Mouse (Mus musculus) spleen, adult 2 months (tissue): ENCODE measurements around the gene Med12l. TPM values are rescaled to one million over a fixed set of nuclear protein-coding genes. Genes with fewer than 3 reads are reported as not detected.
A peak's percentile ranks its signal among the peaks of the same experiment; 100 is the strongest.

Experiments used
- DNase-seq, 2 experiments: peaks; one replicate each; pipeline versions ENCODE4 v3.0.0 to v3.0.0-alpha.2; 2012 to 2021; ENCODE audit warnings: low spot score in 2 of 2, low read depth in 1 of 2
- H3K27ac ChIP-seq: fragments of 200-500 bp; 2 replicates; pipeline ENCODE4 v1.5.1; 2012; ENCODE audit warnings: low read length, inconsistent platforms; ENCODE audit not compliant: insufficient read depth
- H3K27me3 ChIP-seq: fragments of 200-500 bp; 2 replicates; pipeline ENCODE4 v1.6.1; 2012; ENCODE audit warnings: mild to moderate bottlenecking, moderate library complexity, low read length, inconsistent platforms; ENCODE audit not compliant: control insufficient read depth, insufficient read depth
- H3K36me3 ChIP-seq: fragments of 200-500 bp; 2 replicates; pipeline ENCODE4 v1.6.1; 2012; ENCODE audit warnings: mild to moderate bottlenecking, low read length, inconsistent platforms; ENCODE audit not compliant: control insufficient read depth, insufficient read depth
- H3K4me1 ChIP-seq: fragments of 200-500 bp; 2 replicates; pipeline ENCODE4 v1.6.1; 2011; ENCODE audit warnings: inconsistent platforms; ENCODE audit not compliant: control insufficient read depth, insufficient read depth, insufficient read length
- H3K4me3 ChIP-seq: fragments of 200-500 bp; 2 replicates; pipeline ENCODE4 v1.5.1; 2011; ENCODE audit warnings: mild to moderate bottlenecking, inconsistent platforms; ENCODE audit not compliant: insufficient read depth, insufficient read length; ENCODE audit errors: extremely low read depth
- CTCF ChIP-seq: fragments of 200-500 bp; IDR thresholded peaks from 2 replicates; pipeline ENCODE4 v1.5.1; 2011; ENCODE audit warnings: mild to moderate bottlenecking, inconsistent platforms; ENCODE audit not compliant: insufficient read depth, insufficient read length, insufficient replicate concordance; ENCODE audit errors: extremely low read depth
- POLR2A ChIP-seq: fragments of 200-500 bp; IDR thresholded peaks from 2 replicates; pipeline ENCODE4 v1.6.1; 2011; ENCODE audit warnings: low read depth, low read length, inconsistent platforms
- WGBS: fragments of 180-500 bp; shearing (Covaris S2); methylation state at CpG from one replicate; pipeline ENCODE4 v1.1.7; 2018; 5-methylcytosine and 5-hydroxymethylcytosine counted together
- polyA plus RNA-seq: library from polyadenylated mRNA; depleted of rRNA; stranded (reverse); fragments of >200 nt; gene quantifications from 2 replicates; pipeline ENCODE4 v1.2.3, GENCODE M21; 2012; rRNA removed

The Med12l gene
- polyA plus RNA-seq = 2.0 and 2.5 TPM in 2 replicates

DNA sequence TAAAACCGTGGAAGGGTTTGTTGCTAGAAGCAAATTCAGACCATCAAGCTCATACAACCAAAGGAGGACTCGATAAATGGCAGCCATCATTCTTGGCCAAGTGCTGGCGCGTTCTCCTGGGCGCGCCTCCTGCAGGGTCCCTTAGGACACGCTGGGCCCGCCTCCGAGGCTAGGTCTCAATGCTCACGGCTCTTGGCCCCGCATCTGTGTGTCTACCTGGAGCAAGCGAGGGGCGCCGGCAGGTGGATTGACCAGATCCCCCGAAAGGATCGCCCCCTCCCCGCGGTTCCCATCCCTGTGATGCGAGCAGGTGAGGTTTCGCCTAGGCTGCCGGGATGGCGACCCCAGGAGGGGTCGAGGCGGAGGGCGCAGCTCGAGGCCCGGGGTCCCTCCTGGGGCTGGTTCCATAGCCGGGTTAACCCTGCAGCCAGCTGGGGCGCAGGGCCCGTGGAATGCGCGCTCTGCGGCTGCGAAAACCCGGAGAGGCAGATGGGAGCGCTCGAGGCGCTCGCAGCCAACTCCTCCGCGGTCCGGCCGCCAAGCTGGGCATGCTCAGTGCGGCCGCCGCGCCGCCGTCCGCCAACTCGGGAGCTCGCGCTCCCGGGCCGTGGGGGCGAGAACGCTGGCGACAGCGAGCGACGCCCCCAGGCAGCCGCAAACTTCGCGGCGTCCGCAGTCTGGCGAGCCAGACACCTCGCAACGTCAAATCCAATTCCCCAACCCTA is at the start of gene Med12l:
Med12l (plus strand) TSS at position 555 of the 725 bp plus-strand sequence.
- H3K4me3 ChIP-seq = peak within 1 kb of the TSS; percentile 51
- H3K4me1 ChIP-seq = peaks cover 17% of the 10 kb centered on the region; the same call in 1 of the 2 replicates
- H3K27me3 ChIP-seq = peaks cover 32% of the 10 kb centered on the region
- no peaks in the 10 kb centered on the region for H3K36me3 ChIP-seq
- TF ChIP-seq CTCF (no peak), POLR2A (no peak)
- no peak within 1 kb of the TSS for H3K27ac ChIP-seq
- 2% methylated on average over 69 of the region's 69 CpGs for WGBS
- no peak for DNase-seq

DNA sequence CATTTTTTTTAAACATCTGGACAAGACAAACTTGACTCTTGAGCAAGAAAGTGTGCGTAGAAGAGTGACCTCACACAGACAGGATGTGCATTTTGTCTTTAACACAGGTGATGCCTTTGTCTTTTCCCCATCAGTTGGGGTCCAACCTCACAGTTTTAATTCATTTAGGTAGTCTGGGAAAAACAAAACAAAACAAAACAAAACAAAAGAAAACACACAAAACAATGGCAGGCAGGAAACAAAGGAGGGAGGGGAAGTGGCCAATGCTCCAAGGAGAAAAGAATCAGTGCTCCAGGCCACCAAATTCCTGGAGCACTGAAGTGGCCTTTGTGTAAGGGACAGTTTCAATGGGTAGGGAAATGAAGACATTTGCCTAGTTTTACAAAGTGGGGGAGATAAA is 44.5 kb upstream of the Med12l start:
- H3K4me1 ChIP-seq = no peaks in the 10 kb centered on the region
- no peaks in the 10 kb centered on the region for H3K36me3 ChIP-seq
- no peak overlapping the region for H3K27ac ChIP-seq
- no peak for DNase-seq
- no peak for TF ChIP-seq POLR2A
- no peak for TF ChIP-seq CTCF
- WGBS = 88% methylated on average over 1 of the region's 1 CpGs
- H3K27me3 ChIP-seq = no peaks in the 10 kb centered on the region
- no peak overlapping the region for H3K4me3 ChIP-seq

DNA sequence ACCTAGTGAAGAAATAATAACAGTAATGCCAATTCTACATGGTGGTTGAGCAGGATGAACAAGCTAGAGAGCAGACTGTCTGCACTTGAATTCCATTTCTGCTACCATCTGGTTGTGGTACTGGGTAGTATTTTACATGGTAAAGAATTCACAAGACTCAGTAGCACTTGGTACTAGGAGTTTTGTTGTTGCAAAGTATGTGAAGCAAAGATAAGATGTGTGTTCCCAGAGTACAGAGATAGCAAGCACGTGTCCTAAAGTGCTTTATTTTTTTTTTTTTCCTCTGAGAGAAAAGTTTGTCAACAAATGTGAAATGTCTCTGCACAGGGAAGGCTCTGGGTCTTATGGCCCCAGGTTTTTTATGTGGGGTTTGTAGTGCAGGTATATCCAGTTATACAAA is 28.2 kb upstream of the Med12l start:
- no peak overlapping the region for H3K4me3 ChIP-seq
- H3K27ac ChIP-seq = no peak overlapping the region
- H3K27me3 ChIP-seq = no peaks in the 10 kb centered on the region
- no peak for DNase-seq
- TF ChIP-seq CTCF (no peak), POLR2A (no peak)
- H3K4me1 ChIP-seq = no peaks in the 10 kb centered on the region
- 81% methylated on average over 1 of the region's 1 CpGs for WGBS
- no peaks in the 10 kb centered on the region for H3K36me3 ChIP-seq

DNA sequence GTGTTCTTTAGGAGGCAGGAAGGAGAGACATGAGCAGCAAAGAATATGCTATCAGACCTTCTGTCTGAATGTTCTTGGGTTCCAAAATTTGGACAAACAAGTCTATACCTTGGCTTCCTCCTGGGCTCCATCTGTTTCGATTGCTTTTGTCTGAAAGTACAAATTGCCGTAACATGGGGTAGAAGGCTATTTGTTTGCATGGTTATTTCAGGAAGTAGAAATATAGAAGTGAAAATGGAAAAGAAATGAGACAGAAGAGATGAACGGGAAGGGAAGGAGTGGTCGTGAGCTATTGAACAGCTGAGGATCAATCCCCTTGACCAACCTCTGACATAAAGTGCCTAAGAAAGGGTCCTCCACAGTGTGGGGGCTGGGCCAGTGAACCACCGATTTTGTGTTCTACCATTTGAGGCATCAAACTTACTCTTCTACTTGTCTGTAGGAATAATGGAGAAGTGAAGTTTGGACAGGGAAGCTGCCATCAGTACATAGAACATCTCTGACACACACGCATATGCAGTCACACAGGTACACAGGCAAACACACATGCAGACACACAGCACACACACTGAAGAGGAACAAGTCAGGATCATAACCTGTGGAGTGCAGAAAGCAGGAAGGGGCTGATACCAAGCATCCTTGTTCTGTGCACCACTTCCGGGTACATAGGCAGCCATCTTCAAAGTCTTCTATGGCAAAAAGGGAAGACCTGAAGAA is 27.6 kb upstream of the Med12l start:
- Histone ChIP-seq H3K4me1 (peaks cover 2% of the 10 kb centered on the region; the same call in 1 of the 2 replicates), H3K4me3 (no peak overlapping the region), H3K27me3 (no peaks in the 10 kb centered on the region), H3K36me3 (no peaks in the 10 kb centered on the region), H3K27ac (no peak overlapping the region)
- 66% methylated on average over 7 of the region's 7 CpGs for WGBS
- TF ChIP-seq CTCF (no peak), POLR2A (no peak)
- no peak for DNase-seq

DNA sequence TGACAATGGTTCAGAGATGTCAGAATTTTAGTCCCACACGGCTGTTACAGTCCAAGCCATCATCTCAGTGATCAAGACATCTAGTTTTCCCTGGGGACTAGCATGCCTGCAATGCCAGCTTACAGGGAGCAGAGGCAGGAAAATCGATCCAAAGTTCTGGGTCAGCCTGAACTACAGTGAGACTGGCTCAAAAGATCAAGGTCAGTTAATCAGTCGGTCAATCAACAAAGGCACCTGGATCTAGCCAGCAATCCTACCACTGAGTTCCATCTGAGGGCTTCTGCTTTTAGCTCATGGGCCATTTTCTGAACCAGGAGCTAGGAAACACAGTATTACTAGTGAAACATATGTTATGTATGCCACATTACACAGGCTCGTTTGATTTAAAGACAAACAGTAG is 25.0 kb upstream of the Med12l start:
- H3K36me3 ChIP-seq = no peaks in the 10 kb centered on the region
- H3K27ac ChIP-seq = no peak overlapping the region
- no peaks in the 10 kb centered on the region for H3K27me3 ChIP-seq
- TF ChIP-seq CTCF (no peak), POLR2A (no peak)
- 82% methylated on average over 4 of the region's 4 CpGs for WGBS
- no peak for DNase-seq
- H3K4me1 ChIP-seq = peaks cover 3% of the 10 kb centered on the region; the same call in 1 of the 2 replicates
- no peak overlapping the region for H3K4me3 ChIP-seq

DNA sequence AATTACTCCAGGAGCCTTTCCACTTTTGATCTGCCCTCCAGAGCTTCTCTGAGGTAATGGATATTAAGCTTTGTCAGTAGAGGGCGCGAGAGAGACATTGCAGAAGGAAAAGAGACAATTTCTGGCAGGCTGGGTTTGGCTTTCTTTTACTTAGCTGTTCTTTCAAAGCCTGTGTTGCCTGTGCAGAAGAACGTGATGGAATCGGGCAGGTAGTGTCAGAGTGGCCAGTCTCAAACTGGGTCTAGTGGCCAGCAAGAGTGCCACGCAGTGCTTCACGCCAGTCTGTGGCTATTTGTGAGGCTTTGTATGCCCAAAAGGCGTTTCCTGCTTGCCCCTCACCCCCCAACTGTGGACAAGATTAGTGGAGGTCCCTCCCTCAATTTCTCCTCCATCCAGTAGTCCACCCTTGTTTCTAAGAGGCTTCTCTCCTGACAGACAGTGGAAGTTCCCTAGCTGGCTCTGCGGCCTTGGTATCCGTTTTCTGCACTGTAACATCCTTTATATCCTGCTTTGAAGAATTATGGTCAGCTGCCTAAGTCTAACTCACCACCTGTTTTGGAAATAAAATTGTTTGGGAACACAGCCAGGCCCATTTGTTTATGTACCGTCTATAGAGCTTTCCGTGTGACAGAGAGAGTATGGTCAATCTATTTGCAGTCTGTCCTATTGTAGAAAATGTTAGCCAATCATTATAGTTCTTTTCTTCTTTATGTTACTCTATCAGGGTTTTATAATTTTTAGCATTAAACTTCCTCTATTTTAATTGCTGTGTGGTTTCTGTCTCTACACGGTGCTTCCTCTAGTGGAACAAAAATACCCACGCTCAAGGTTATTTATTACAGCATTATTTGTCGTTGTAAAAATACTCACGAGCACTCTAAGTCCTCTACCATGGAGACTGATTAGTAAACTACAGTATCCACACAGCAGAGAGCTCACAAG is 22.5 kb upstream of the Med12l start:
- Histone ChIP-seq H3K27ac (no peak overlapping the region), H3K36me3 (no peaks in the 10 kb centered on the region), H3K27me3 (no peaks in the 10 kb centered on the region), H3K4me3 (peak overlapping the region; percentile 15), H3K4me1 (peaks cover 3% of the 10 kb centered on the region; the same call in 1 of the 2 replicates)
- WGBS = 6% methylated on average over 15 of the region's 15 CpGs
- peak; percentile 40 to 53 for DNase-seq
- peak; percentile 22; the same call in 1 of the 2 replicates for TF ChIP-seq CTCF
- TF ChIP-seq POLR2A = no peak
